Mouse (Mus musculus) stomach, embryonic 14.5 days (tissue): ENCODE data around the gene Myrf. TPM values are rescaled to one million over a fixed set of nuclear protein-coding genes. Genes with fewer than 3 reads are reported as not detected.
A peak's percentile ranks its signal among the peaks of the same experiment; 100 is the strongest.
"Not testable (repeated sequence)": the region's sequence is repeated elsewhere in the genome, so short reads cannot be mapped to it uniquely, and the experiment has no call there.

Experiments
- ATAC-seq: fragments of 200-750 bp; cut with Nextera tagmentation; 2 replicates; pipeline ENCODE4 v1.8.0; 2017; ENCODE audit warnings: low read depth, moderate TSS enrichment; ENCODE audit not compliant: insufficient number of reproducible peaks, insufficient read depth, low FRiP score
- H3K27ac ChIP-seq: fragments of 300-500 bp; sonication (generic); 2 replicates; pipeline ENCODE4 v1.5.1; 2014; ENCODE audit warnings: mild to moderate bottlenecking, low read length, moderate library complexity, mixed read lengths
- H3K27me3 ChIP-seq: fragments of 300-500 bp; sonication (generic); 2 replicates; pipeline ENCODE4 v1.6.1; 2014; ENCODE audit warnings: low read length, control low read depth, mixed read lengths; ENCODE audit not compliant: control insufficient read depth, insufficient read depth
- H3K36me3 ChIP-seq: fragments of 300-500 bp; sonication (generic); 2 replicates; pipeline ENCODE4 v1.6.1; 2014; ENCODE audit warnings: mild to moderate bottlenecking, control low read depth, low read length, moderate library complexity, mixed read lengths; ENCODE audit not compliant: control insufficient read depth, insufficient read depth
- H3K4me1 ChIP-seq: fragments of 300-500 bp; sonication (generic); 2 replicates; pipeline ENCODE4 v1.6.1; 2014; ENCODE audit warnings: low read length, control low read depth, mixed read lengths; ENCODE audit not compliant: control insufficient read depth, insufficient read depth
- H3K4me2 ChIP-seq: fragments of 300-500 bp; sonication (generic); replicated peaks from 2 replicates; pipeline ENCODE4 v1.6.1; 2014; ENCODE audit warnings: low read depth, low read length, control low read depth
- H3K4me3 ChIP-seq: fragments of 300-500 bp; sonication (generic); 2 replicates; pipeline ENCODE4 v1.5.1; 2014; ENCODE audit warnings: low read depth, low read length, control low read depth
- H3K9ac ChIP-seq: fragments of 300-500 bp; sonication (generic); replicated peaks from 2 replicates; pipeline ENCODE4 v1.6.1; 2014; ENCODE audit warnings: low read depth, mild to moderate bottlenecking, control low read depth, low read length, moderate library complexity, mixed read lengths
- H3K9me3 ChIP-seq: fragments of 300-500 bp; sonication (generic); 2 replicates; pipeline ENCODE4 v1.6.1; 2016; ENCODE audit warnings: low read depth, low read length, control low read depth; ENCODE audit not compliant: control insufficient read depth
- WGBS: fragments of 180-500 bp; shearing (Covaris S2); extraction: QIAGEN DNeasy Blood & Tissue Kit; methylation state at CpG from one replicate; pipeline ENCODE4 v1.1.7; 2014; 5-methylcytosine and 5-hydroxymethylcytosine counted together
- polyA plus RNA-seq: library from polyadenylated mRNA; unstranded; fragments of >200 nt; fragmentation: Nextera tagmentation; extraction: Ambion mirVana; gene quantifications from 2 replicates; pipeline ENCODE4 v1.2.1, GENCODE M21; 2014

The Myrf gene
- polyA plus RNA-seq, 1 experiment from 2014 or later, result 28.4 TPM

- 72% methylated on average over 4 of the region's 4 CpGs for WGBS
- no peaks in the 10 kb centered on the region for H3K27me3 ChIP-seq
Observed at GRCm38 (mm10) chr19:10174956-10175355, 65.6 kb downstream of the Myrf start.

GRCm38 (mm10) chr19:10173844-10174539 lies 66.6 kb downstream of the Myrf start:
- Histone ChIP-seq H3K27me3 (no peaks in the 10 kb centered on the region), H3K27ac (no peak overlapping the region), H3K9me3 (no peaks in the 10 kb centered on the region), H3K36me3 (no peaks in the 10 kb centered on the region), H3K9ac (no peak overlapping the region), H3K4me1 (no peaks in the 10 kb centered on the region), H3K4me3 (no peak overlapping the region), H3K4me2 (no peak overlapping the region)
- no peak for ATAC-seq
- 84% methylated on average over 7 of the region's 7 CpGs for WGBS

More at GRCm38 (mm10) chr19:10174956-10175355, 65.6 kb downstream of the Myrf start:
- H3K4me3 ChIP-seq, result no peak overlapping the region
- no peak overlapping the region for H3K4me2 ChIP-seq
- no peak overlapping the region for H3K9ac ChIP-seq
- no peaks in the 10 kb centered on the region for H3K36me3 ChIP-seq
- no peaks in the 10 kb centered on the region for H3K9me3 ChIP-seq
- no peak overlapping the region for H3K27ac ChIP-seq
- no peak for ATAC-seq
- H3K4me1 ChIP-seq, result no peaks in the 10 kb centered on the region

- Histone ChIP-seq H3K4me3 (no peak overlapping the region), H3K9ac (no peak overlapping the region), H3K4me1 (no peaks in the 10 kb centered on the region), H3K27ac (no peak overlapping the region; the same call in 1 of the 2 replicates), H3K4me2 (no peak overlapping the region), H3K27me3 (no peaks in the 10 kb centered on the region), H3K9me3 (no peaks in the 10 kb centered on the region), H3K36me3 (no peaks in the 10 kb centered on the region)
- 81% methylated on average over 5 of the region's 5 CpGs for WGBS
- peak; percentile 76; the same call in 1 of the 2 replicates for ATAC-seq
Observed at GRCm38 (mm10) chr19:10173116-10173718, 67.3 kb downstream of the Myrf start.

GRCm38 (mm10) chr19:10171846-10172245 lies 68.7 kb downstream of the Myrf start:
- Histone ChIP-seq H3K9ac (no peak overlapping the region), H3K4me3 (no peak overlapping the region)

GRCm38 (mm10) chr19:10171359-10171758 lies 69.2 kb downstream of the Myrf start:
- H3K4me1 ChIP-seq, result no peaks in the 10 kb centered on the region
- no peak overlapping the region for H3K4me3 ChIP-seq
- H3K9ac ChIP-seq, result no peak overlapping the region
- no peak overlapping the region for H3K27ac ChIP-seq
- WGBS, result 86% methylated on average over 7 of the region's 7 CpGs
- no peak for ATAC-seq
- H3K36me3 ChIP-seq, result no peaks in the 10 kb centered on the region
- H3K4me2 ChIP-seq, result no peak overlapping the region
- no peaks in the 10 kb centered on the region for H3K27me3 ChIP-seq
- no peaks in the 10 kb centered on the region for H3K9me3 ChIP-seq

More at GRCm38 (mm10) chr19:10171846-10172245, 68.7 kb downstream of the Myrf start:
- Histone ChIP-seq H3K4me2 (no peak overlapping the region), H3K4me1 (no peaks in the 10 kb centered on the region), H3K36me3 (no peaks in the 10 kb centered on the region), H3K9me3 (no peaks in the 10 kb centered on the region), H3K27ac (no peak overlapping the region), H3K27me3 (no peaks in the 10 kb centered on the region)
- no peak for ATAC-seq

- Histone ChIP-seq H3K27me3 (no peaks in the 10 kb centered on the region), H3K4me2 (no peak overlapping the region), H3K4me3 (no peak overlapping the region), H3K27ac (no peak overlapping the region), H3K4me1 (no peaks in the 10 kb centered on the region), H3K9me3 (no peaks in the 10 kb centered on the region), H3K9ac (no peak overlapping the region), H3K36me3 (no peaks in the 10 kb centered on the region)
- ATAC-seq, result no peak
- WGBS, result 41% methylated on average over 1 of the region's 1 CpGs
Observed at GRCm38 (mm10) chr19:10170466-10170865, 70.1 kb downstream of the Myrf start.

- not testable (repeated sequence) for H3K9me3 ChIP-seq, H3K36me3 ChIP-seq, H3K4me3 ChIP-seq, H3K4me1 ChIP-seq, ATAC-seq, H3K9ac ChIP-seq, H3K27ac ChIP-seq, H3K4me2 ChIP-seq, H3K27me3 ChIP-seq
- 93% methylated on average over 3 of the region's 3 CpGs for WGBS
Observed at GRCm38 (mm10) chr19:10169692-10170330, 70.7 kb downstream of the Myrf start.

GRCm38 (mm10) chr19:10169179-10169578 lies 71.4 kb downstream of the Myrf start:
- Histone ChIP-seq H3K27me3 (no peaks in the 10 kb centered on the region), H3K9ac (no peak overlapping the region), H3K4me2 (no peak overlapping the region), H3K36me3 (no peaks in the 10 kb centered on the region), H3K4me3 (no peak overlapping the region), H3K27ac (no peak overlapping the region), H3K9me3 (no peaks in the 10 kb centered on the region), H3K4me1 (no peaks in the 10 kb centered on the region)
- ATAC-seq, result no peak
